Mouse (Mus musculus) C2C12 (cell line): ENCODE measurements around the gene Wfdc5. TPM values are rescaled to one million over a fixed set of nuclear protein-coding genes. Genes with fewer than 3 reads are reported as not detected.

ENCODE experiments used
- H3K27me3 ChIP-seq: one replicate; pipeline ENCODE4 v1.6.1; 2011; ENCODE audit not compliant: control insufficient read depth, insufficient read depth, insufficient read length
- H3K36me3 ChIP-seq: one replicate; pipeline ENCODE4 v1.6.1; 2011; ENCODE audit not compliant: control insufficient read depth, insufficient read depth
- H3K4me3 ChIP-seq: one replicate; pipeline ENCODE4 v1.5.1; 2011; ENCODE audit warnings: mild to moderate bottlenecking, control low read depth; ENCODE audit not compliant: poor library complexity, insufficient read depth, severe bottlenecking
- H3K79me2 ChIP-seq: one replicate; pipeline ENCODE4 v1.6.1; 2011; ENCODE audit not compliant: control insufficient read depth, insufficient read depth
- H3K79me3 ChIP-seq: one replicate; pipeline ENCODE4 v1.6.1; 2011; ENCODE audit warnings: low read depth, control low read depth
- H3ac ChIP-seq: one replicate; pipeline ENCODE3; 2011; ENCODE audit warnings: low read depth; ENCODE audit not compliant: control insufficient read depth, insufficient read length
- CEBPB ChIP-seq: IDR thresholded peaks from one replicate; pipeline ENCODE4 v1.6.1; 2011; ENCODE audit warnings: low read depth, mild to moderate bottlenecking, control low read depth, moderate library complexity
- CTCF ChIP-seq: IDR thresholded peaks from one replicate; pipeline ENCODE4 v1.5.1; 2011; ENCODE audit not compliant: control insufficient read depth, insufficient read depth, insufficient read length
- FOSL1 ChIP-seq: IDR thresholded peaks from one replicate; pipeline ENCODE4 v1.8.0; 2011; ENCODE audit warnings: mild to moderate bottlenecking, low read length; ENCODE audit not compliant: poor library complexity, insufficient read depth, severe bottlenecking
- MAX ChIP-seq: IDR thresholded peaks from one replicate; pipeline ENCODE4 v1.6.1; 2011; ENCODE audit warnings: mild to moderate bottlenecking, control low read depth
- MYOD1 ChIP-seq: IDR thresholded peaks from one replicate; pipeline ENCODE4 v1.6.1; 2011; ENCODE audit warnings: low read depth; ENCODE audit not compliant: control insufficient read depth, insufficient read length
- MYOG ChIP-seq: IDR thresholded peaks from one replicate; pipeline ENCODE4 v1.6.1; 2011; ENCODE audit not compliant: control insufficient read depth, insufficient read length; ENCODE audit errors: extremely low read depth
- USF1 ChIP-seq: IDR thresholded peaks from one replicate; pipeline ENCODE4 v1.6.1; 2011; ENCODE audit warnings: low read depth, mild to moderate bottlenecking, control low read depth, moderate library complexity
- polyA plus RNA-seq: library from polyadenylated mRNA; unstranded; fragments of >200 nt; fragmentation: generic; extraction: Trizol; gene quantifications from one replicate; pipeline ENCODE4 v1.2.1, GENCODE M21; 2012; ENCODE audit warnings: missing spikeins

Wfdc5 gene
- polyA plus RNA-seq, 1 experiment: not detected

GRCm38 (mm10) chr2:164128576-164129411 lies 53.7 kb downstream of the Wfdc5 start:
- no peak overlapping the region for H3K4me3 ChIP-seq
- no peaks in the 10 kb centered on the region for H3K79me2 ChIP-seq
- no peak overlapping the region for H3ac ChIP-seq
- H3K36me3 ChIP-seq: no peaks in the 10 kb centered on the region
- no peak for TF ChIP-seq FOSL1
- H3K79me3 ChIP-seq: no peaks in the 10 kb centered on the region
- H3K27me3 ChIP-seq: no peaks in the 10 kb centered on the region

DNA sequence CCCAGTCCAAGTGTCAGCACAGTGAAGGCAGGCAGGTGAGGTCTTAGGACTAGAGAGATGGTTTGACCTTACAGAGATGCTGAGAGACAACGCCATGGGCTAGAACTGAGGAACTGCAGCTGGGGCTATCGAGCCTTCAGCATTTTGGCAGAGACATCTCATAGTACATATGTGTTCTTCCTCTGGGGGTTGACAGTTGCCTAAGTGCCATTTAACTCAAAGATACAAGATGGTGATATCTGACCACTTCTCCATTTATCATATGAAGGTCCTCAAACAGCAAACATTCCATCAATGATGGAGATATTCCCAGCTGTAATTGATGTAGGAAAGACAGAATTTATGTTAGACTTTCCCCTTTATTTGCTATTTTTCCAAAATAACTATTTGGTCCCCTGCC lies 55.2 kb downstream of the Wfdc5 start:
- Histone ChIP-seq H3K79me2 (no peaks in the 10 kb centered on the region), H3K4me3 (no peak overlapping the region), H3K36me3 (no peaks in the 10 kb centered on the region), H3K27me3 (no peaks in the 10 kb centered on the region), H3K79me3 (no peaks in the 10 kb centered on the region), H3ac (no peak overlapping the region)
- TF ChIP-seq MYOD1 (no peak), MAX (no peak), CEBPB (no peak), CTCF (no peak), MYOG (no peak), FOSL1 (no peak), USF1 (no peak)

- no peaks in the 10 kb centered on the region for H3K36me3 ChIP-seq
- no peak overlapping the region for H3K4me3 ChIP-seq
- H3K27me3 ChIP-seq: no peaks in the 10 kb centered on the region
- no peaks in the 10 kb centered on the region for H3K79me3 ChIP-seq
- H3ac ChIP-seq: no peak overlapping the region
- TF ChIP-seq CEBPB: no peak
- no peak for TF ChIP-seq MYOD1
- TF ChIP-seq USF1: no peak
- no peak for TF ChIP-seq MAX
- no peak for TF ChIP-seq CTCF
- TF ChIP-seq MYOG: no peak
- no peak for TF ChIP-seq FOSL1
- no peaks in the 10 kb centered on the region for H3K79me2 ChIP-seq
Measured at GRCm38 (mm10) chr2:164126533-164126955, 56.0 kb downstream of the Wfdc5 start.

Other genes with a start within 250 kb of the Wfdc5 start
- 114 TPM for gene Ywhab, start 187.8 kb downstream of the Wfdc5 start, polyA plus RNA-seq
- 0.60 TPM for gene Pabpc1l, start 157.3 kb downstream of the Wfdc5 start, polyA plus RNA-seq
- 9.5 TPM for gene Stk4, start 112.4 kb downstream of the Wfdc5 start, polyA plus RNA-seq
- gene Tomm34, start 111.6 kb downstream of the Wfdc5 start, polyA plus RNA-seq: 19.3 TPM
- gene Kcns1, start 11.6 kb downstream of the Wfdc5 start, polyA plus RNA-seq: not detected
- gene Wfdc12, start 7.9 kb upstream of the Wfdc5 start, polyA plus RNA-seq: not detected
- gene Wfdc15a, start 17.4 kb upstream of the Wfdc5 start, polyA plus RNA-seq: 0.76 TPM
- not detected for gene Wfdc15b, start 38.9 kb upstream of the Wfdc5 start, polyA plus RNA-seq
- not detected for gene Svs2, start 55.7 kb upstream of the Wfdc5 start, polyA plus RNA-seq
- gene Svs3b, start 73.9 kb upstream of the Wfdc5 start, polyA plus RNA-seq: not detected
- not detected for gene Svs4, start 95.7 kb upstream of the Wfdc5 start, polyA plus RNA-seq
- gene Svs3a, start 106.5 kb upstream of the Wfdc5 start, polyA plus RNA-seq: not detected
- not detected for gene Svs6, start 134.0 kb upstream of the Wfdc5 start, polyA plus RNA-seq
- gene Svs5, start 150.0 kb upstream of the Wfdc5 start, polyA plus RNA-seq: not detected
- 11.4 TPM for gene Slpi, start 206.4 kb upstream of the Wfdc5 start, polyA plus RNA-seq
- 0.01 TPM for gene Rbpjl, start 220.4 kb upstream of the Wfdc5 start, polyA plus RNA-seq
- gene Matn4, start 222.4 kb upstream of the Wfdc5 start, polyA plus RNA-seq: 0.01 TPM